Mouse (Mus musculus) stomach, embryonic 15.5 days (tissue): ENCODE measurements around the gene Ccdc82. TPM values are rescaled to one million over a fixed set of nuclear protein-coding genes. Genes with fewer than 3 reads are reported as not detected.

ENCODE experiments used
- ATAC-seq: fragments of 200-750 bp; cut with Nextera tagmentation; 2 replicates; pipeline ENCODE4 v1.8.0; 2017; ENCODE audit warnings: low read depth, moderate number of reproducible peaks, moderate TSS enrichment; ENCODE audit not compliant: insufficient read depth, low FRiP score
- H3K27ac ChIP-seq: fragments of 300-500 bp; sonication (generic); 2 replicates; pipeline ENCODE4 v1.5.1; 2015; ENCODE audit warnings: mild to moderate bottlenecking, inconsistent platforms
- H3K27me3 ChIP-seq: fragments of 300-500 bp; sonication (generic); replicated peaks from 2 replicates; pipeline ENCODE4 v1.6.1; 2015; ENCODE audit warnings: inconsistent platforms
- H3K36me3 ChIP-seq: fragments of 300-500 bp; sonication (generic); 2 replicates; pipeline ENCODE4 v1.6.1; 2015; ENCODE audit warnings: inconsistent platforms
- H3K4me1 ChIP-seq: fragments of 300-500 bp; sonication (generic); 2 replicates; pipeline ENCODE4 v1.6.1; 2015; ENCODE audit warnings: inconsistent platforms
- H3K4me2 ChIP-seq: fragments of 300-500 bp; sonication (generic); 2 replicates; pipeline ENCODE4 v1.6.1; 2015; ENCODE audit warnings: mild to moderate bottlenecking, inconsistent platforms
- H3K4me3 ChIP-seq: fragments of 300-500 bp; sonication (generic); replicated peaks from 2 replicates; pipeline ENCODE4 v1.5.1; 2015; ENCODE audit warnings: inconsistent platforms
- H3K9ac ChIP-seq: fragments of 300-500 bp; sonication (generic); 2 replicates; pipeline ENCODE4 v1.6.1; 2015; ENCODE audit warnings: inconsistent platforms
- H3K9me3 ChIP-seq: fragments of 300-500 bp; sonication (generic); 2 replicates; pipeline ENCODE4 v1.6.1; 2016; ENCODE audit warnings: inconsistent platforms
- WGBS: fragments of 180-500 bp; shearing (Covaris S2); methylation state at CpG from one replicate; pipeline ENCODE4 v1.1.7; 2015; 5-methylcytosine and 5-hydroxymethylcytosine counted together
- polyA plus RNA-seq: library from polyadenylated mRNA; unstranded; fragments of >200 nt; fragmentation: Nextera tagmentation; extraction: Ambion mirVana; gene quantifications from 2 replicates; pipeline ENCODE4 v1.2.1, GENCODE M21; 2015

Gene Ccdc82
- polyA plus RNA-seq, 1 experiment from 2014 or later, result 10.8 TPM

- no peak overlapping the region for H3K9ac ChIP-seq
- H3K4me1 ChIP-seq, result no peaks in the 10 kb centered on the region
- no peaks in the 10 kb centered on the region for H3K27me3 ChIP-seq
- H3K4me2 ChIP-seq, result no peak overlapping the region
- WGBS, result 62% methylated on average over 5 of the region's 5 CpGs
- no peak for ATAC-seq
- no peak overlapping the region for H3K4me3 ChIP-seq
- H3K36me3 ChIP-seq, result no peaks in the 10 kb centered on the region
- H3K27ac ChIP-seq, result 0 out of 2 replicates have a peak overlapping the region, but pooled peaks have one; percentile 21
- H3K9me3 ChIP-seq, result no peaks in the 10 kb centered on the region
Observed at GRCm38 (mm10) chr9:13315393-13315792, 68.6 kb downstream of the Ccdc82 start.

- Histone ChIP-seq H3K4me1 (peaks cover 9% of the 10 kb centered on the region; the same call in 1 of the 2 replicates), H3K27me3 (no peaks in the 10 kb centered on the region), H3K4me3 (no peak overlapping the region), H3K27ac (no peak overlapping the region), H3K9me3 (no peaks in the 10 kb centered on the region), H3K9ac (no peak overlapping the region), H3K4me2 (no peak overlapping the region), H3K36me3 (no peaks in the 10 kb centered on the region)
- WGBS, result 82% methylated on average over 2 of the region's 2 CpGs
- ATAC-seq, result no peak
Observed at GRCm38 (mm10) chr9:13319566-13319965, 72.8 kb downstream of the Ccdc82 start.

GRCm38 (mm10) chr9:13320800-13321364 is 74.1 kb downstream of the Ccdc82 start:
- no peak overlapping the region for H3K27ac ChIP-seq
- no peak overlapping the region for H3K9ac ChIP-seq
- H3K27me3 ChIP-seq, result no peaks in the 10 kb centered on the region
- H3K4me2 ChIP-seq, result no peak overlapping the region
- peaks cover 9% of the 10 kb centered on the region; the same call in 1 of the 2 replicates for H3K4me1 ChIP-seq
- no peaks in the 10 kb centered on the region for H3K36me3 ChIP-seq
- ATAC-seq, result no peak
- no peak overlapping the region for H3K4me3 ChIP-seq
- H3K9me3 ChIP-seq, result no peaks in the 10 kb centered on the region
- 74% methylated on average over 5 of the region's 5 CpGs for WGBS

GRCm38 (mm10) chr9:13323074-13323473 is 76.3 kb downstream of the Ccdc82 start:
- peak overlapping the region; percentile 63; the same call in 1 of the 2 replicates for H3K27ac ChIP-seq
- ATAC-seq, result no peak
- no peaks in the 10 kb centered on the region for H3K9me3 ChIP-seq
- no peak overlapping the region for H3K4me2 ChIP-seq
- H3K4me1 ChIP-seq, result peaks cover 9% of the 10 kb centered on the region; the same call in 1 of the 2 replicates
- H3K4me3 ChIP-seq, result no peak overlapping the region
- no peaks in the 10 kb centered on the region for H3K27me3 ChIP-seq
- no peaks in the 10 kb centered on the region for H3K36me3 ChIP-seq
- 54% methylated on average over 2 of the region's 2 CpGs for WGBS
- H3K9ac ChIP-seq, result no peak overlapping the region

GRCm38 (mm10) chr9:13323612-13324011 is 76.9 kb downstream of the Ccdc82 start:
- no peaks in the 10 kb centered on the region for H3K9me3 ChIP-seq
- H3K4me1 ChIP-seq, result peaks cover 9% of the 10 kb centered on the region; the same call in 1 of the 2 replicates
- H3K27ac ChIP-seq, result peak overlapping the region; percentile 63
- H3K4me3 ChIP-seq, result no peak overlapping the region
- no peaks in the 10 kb centered on the region for H3K36me3 ChIP-seq
- H3K4me2 ChIP-seq, result no peak overlapping the region
- peak; percentile 53; the same call in 1 of the 2 replicates for ATAC-seq
- no peaks in the 10 kb centered on the region for H3K27me3 ChIP-seq
- WGBS, result 9% methylated on average over 1 of the region's 1 CpGs
- no peak overlapping the region for H3K9ac ChIP-seq

Other genes with a start within 250 kb of the Ccdc82 start
- 10.1 and 10.5 TPM in 2 replicates for gene Jrkl, start 1.1 kb upstream of the Ccdc82 start, polyA plus RNA-seq
- gene Maml2, start 51.0 kb downstream of the Ccdc82 start, polyA plus RNA-seq, result 8.5 and 9.0 TPM in 2 replicates
- gene Gm17571, start 199.8 kb downstream of the Ccdc82 start, polyA plus RNA-seq, result not detected in 2 replicates